Mouse (Mus musculus) heart, postnatal 14 days (tissue): ENCODE results near the gene Dnajc6. TPM values are rescaled to one million over a fixed set of nuclear protein-coding genes. Genes with fewer than 3 reads are reported as not detected.

ENCODE experiments used
- DNase-seq, 2 experiments: peaks; one replicate each; pipeline ENCODE4 v3.0.0; 2021 to 2022
- intact Hi-C: fragments of 180-260 bp; cut with DNase I; formaldehyde crosslinking; loops from one replicate; pipeline ENCODE4 v1.15.1; 2025
- total RNA-seq, 2 experiments: library from RNA; stranded (reverse); gene quantifications; 2 replicates each; pipeline ENCODE4 v1.2.3; 2021

Dnajc6 gene
- total RNA-seq, 2 experiments from 2014 or later, result 1.1 to 1.4 TPM

DNA sequence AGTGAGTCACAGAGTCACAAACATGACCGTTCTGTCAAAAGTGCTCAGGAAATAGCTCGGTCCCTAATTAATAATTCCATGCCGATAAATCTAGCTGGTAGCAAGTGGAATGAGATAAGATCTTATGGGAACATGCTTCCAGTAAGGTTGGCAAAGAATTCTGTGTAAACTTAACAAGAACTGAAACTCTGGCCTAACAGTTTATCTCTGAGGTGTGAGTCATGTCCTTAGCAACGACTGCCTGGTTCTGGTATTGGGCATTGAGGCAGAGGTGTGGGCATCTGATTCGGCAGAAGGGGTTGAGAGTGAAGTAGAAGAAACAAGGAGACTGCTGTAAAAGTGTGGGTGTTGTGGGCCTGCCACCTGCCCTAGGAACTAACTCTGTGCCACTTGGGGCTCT lies 173.4 kb downstream of the Dnajc6 start:
- intact Hi-C loops, result no loop called here
- no peak for DNase-seq

DNA sequence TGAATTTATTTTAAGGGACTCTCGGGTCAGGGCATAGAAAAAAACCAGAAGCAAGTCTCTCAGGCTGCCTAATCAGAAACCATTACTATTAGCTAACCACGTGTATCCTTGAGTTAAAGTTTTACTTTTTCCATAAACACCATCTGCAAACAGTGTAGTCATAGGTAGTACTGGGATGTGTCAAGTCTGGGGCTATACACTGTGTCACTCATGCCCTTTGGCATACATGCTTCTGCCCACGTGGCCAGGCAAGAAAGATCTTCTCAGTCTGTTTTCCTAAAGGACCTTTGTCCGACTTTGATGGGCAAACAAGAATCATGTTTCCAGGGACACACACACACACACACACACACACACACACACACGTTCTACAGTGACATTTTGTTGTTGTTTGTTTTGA lies 178.3 kb downstream of the Dnajc6 start:
- DNase-seq, result no peak
- intact Hi-C loops, result no loop called here

DNA sequence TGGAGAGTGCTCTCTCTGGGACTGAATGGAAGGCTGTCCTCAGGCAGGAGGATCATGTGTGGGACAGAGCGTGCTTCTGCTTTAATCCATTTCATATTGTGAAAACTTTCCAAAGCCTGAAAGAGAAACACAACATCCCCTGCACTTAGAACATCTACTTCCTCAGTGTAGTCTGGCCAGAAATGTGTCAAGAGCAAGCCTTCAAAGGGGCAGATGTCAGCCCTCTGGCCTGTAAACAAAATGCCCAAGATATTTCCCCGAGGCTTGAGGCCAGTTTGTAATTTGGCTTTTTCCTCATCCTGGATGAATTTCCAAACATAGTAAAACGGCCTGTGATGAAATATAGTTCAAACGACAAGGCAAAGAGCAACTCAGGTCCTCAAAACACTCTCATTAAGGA lies 179.3 kb downstream of the Dnajc6 start:
- peak; percentile 22 to 41 for DNase-seq
- intact Hi-C loops, result no loop called here

GRCm38 (mm10) chr4:101682620-101683019 lies 186.2 kb downstream of the Dnajc6 start:
- intact Hi-C loops, result no loop called here
- no peak for DNase-seq

DNA sequence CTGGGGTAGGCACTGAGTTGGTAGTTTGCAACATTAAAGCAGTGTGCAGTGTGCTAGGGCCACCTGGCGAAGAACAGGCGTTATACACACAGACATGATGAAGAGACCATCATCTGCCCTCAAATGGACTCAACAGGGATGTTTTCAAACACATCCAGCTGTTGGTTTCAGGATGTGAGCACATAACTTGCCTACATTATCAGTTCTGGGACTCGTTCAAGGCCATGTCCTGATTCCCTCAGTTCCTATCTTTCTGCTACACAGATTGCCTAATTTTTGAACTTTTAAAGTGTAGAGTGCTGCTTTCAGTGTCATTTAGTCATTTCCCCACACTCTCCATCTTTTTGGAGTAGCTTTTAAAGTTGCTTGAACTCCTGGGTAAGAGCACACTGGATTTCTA lies 186.6 kb downstream of the Dnajc6 start:
- intact Hi-C loops, result no loop called here
- DNase-seq, result peak in 1 of 2 experiments; percentile 4

GRCm38 (mm10) chr4:101684821-101685220 lies 188.4 kb downstream of the Dnajc6 start:
- DNase-seq, result no peak
- intact Hi-C loops, result no loop called here

DNA sequence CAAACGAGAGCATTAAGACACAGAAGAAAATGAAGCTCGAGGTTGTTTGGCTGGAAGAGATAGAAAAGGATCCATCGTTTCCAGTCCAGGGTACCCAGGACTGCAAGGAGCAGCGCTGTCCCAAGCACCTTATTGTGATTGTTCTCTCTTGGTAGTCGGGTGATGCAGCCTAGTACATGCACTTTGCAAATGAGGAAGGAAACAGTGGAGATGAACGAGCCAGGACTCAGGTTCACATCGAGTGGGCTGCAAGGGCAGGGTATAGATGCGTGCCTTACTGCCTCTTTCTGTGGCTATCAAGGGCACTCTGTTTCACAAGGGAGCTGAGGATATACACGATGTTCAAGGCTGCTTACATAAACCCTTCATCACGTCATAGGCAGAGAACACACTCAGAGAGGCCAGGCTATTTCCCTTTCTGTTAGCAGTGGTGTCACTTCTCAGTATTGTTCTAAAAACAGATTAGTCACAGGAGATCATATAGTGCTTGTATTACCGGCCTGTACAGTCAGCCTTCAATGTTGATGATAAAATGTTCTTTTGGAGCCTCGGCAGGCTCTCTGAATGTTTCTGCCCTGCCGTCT lies 189.9 kb downstream of the Dnajc6 start:
- intact Hi-C loops, result no loop called here
- DNase-seq, result no peak

GRCm38 (mm10) chr4:101689241-101689640 lies 192.8 kb downstream of the Dnajc6 start:
- intact Hi-C loops, result no loop called here
- DNase-seq, result no peak

- no peak for DNase-seq
- intact Hi-C loops, result no loop called here
Measured at GRCm38 (mm10) chr4:101689645-101690044, 193.2 kb downstream of the Dnajc6 start.

Other genes with a start within 250 kb of the Dnajc6 start
- gene Jak1, start 231.4 kb upstream of the Dnajc6 start, total RNA-seq, result 10 to 100 TPM; 74.9 to 79.6 TPM
- gene Ak4, start 77.4 kb upstream of the Dnajc6 start, total RNA-seq, result 10 to 100 TPM; 12.6 to 14.4 TPM
- gene Leprot, start 151.1 kb downstream of the Dnajc6 start, total RNA-seq, result 10 to 100 TPM; 31.5 to 33.1 TPM
- 10 to 100 TPM; 11.2 to 11.9 TPM for gene Lepr, start 220.8 kb downstream of the Dnajc6 start, total RNA-seq